Mouse (Mus musculus) lung, embryonic 14.5 days (tissue): ENCODE measurements at regions not wholly inside any gene's neighbourhood (a gene's known extent, or its start where the extent isn't known, plus 50 kb on each side); places are given as distances from the start of the nearest gene placed in this dataset.

Experiments used
- ATAC-seq: fragments of 200-750 bp; cut with Nextera tagmentation; 2 replicates; pipeline ENCODE4 v1.8.0; 2017; ENCODE audit warnings: mild to moderate bottlenecking, moderate TSS enrichment, moderate library complexity; ENCODE audit not compliant: insufficient read depth
- DNase-seq: peaks from one replicate; pipeline ENCODE4 v3.0.0-alpha.2; 2015
- H3K27ac ChIP-seq: fragments of 300-500 bp; sonication (generic); 2 replicates; pipeline ENCODE4 v1.5.1; 2014; ENCODE audit warnings: low read depth, mild to moderate bottlenecking, moderate library complexity
- H3K27me3 ChIP-seq: fragments of 300-500 bp; sonication (generic); 2 replicates; pipeline ENCODE4 v1.6.1; 2014; ENCODE audit warnings: low read length, control low read depth; ENCODE audit not compliant: insufficient read depth
- H3K36me3 ChIP-seq: fragments of 300-500 bp; sonication (generic); 2 replicates; pipeline ENCODE4 v1.6.1; 2014; ENCODE audit warnings: control low read depth; ENCODE audit not compliant: insufficient read depth
- H3K4me1 ChIP-seq: fragments of 300-500 bp; sonication (generic); 2 replicates; pipeline ENCODE4 v1.6.1; 2014; ENCODE audit warnings: antibody characterized with exemption, control low read depth; ENCODE audit not compliant: insufficient read depth
- H3K4me2 ChIP-seq: fragments of 300-500 bp; sonication (generic); 2 replicates; pipeline ENCODE4 v1.6.1; 2014; ENCODE audit warnings: mild to moderate bottlenecking
- H3K4me3 ChIP-seq: fragments of 300-500 bp; sonication (generic); 2 replicates; pipeline ENCODE4 v1.5.1; 2014; ENCODE audit warnings: low read depth, low read length
- H3K9ac ChIP-seq: fragments of 300-500 bp; sonication (generic); 2 replicates; pipeline ENCODE4 v1.6.1; 2014
- H3K9me3 ChIP-seq: fragments of 300-500 bp; sonication (generic); 2 replicates; pipeline ENCODE4 v1.6.1; 2016; ENCODE audit warnings: low read depth, low read length, control low read depth
- CTCF ChIP-seq: IDR thresholded peaks from 2 replicates; pipeline ENCODE4 v1.5.1; 2016; ENCODE audit warnings: antibody characterized with exemption, low read depth
- WGBS: fragments of 180-500 bp; shearing (Covaris S2); extraction: QIAGEN DNeasy Blood & Tissue Kit; methylation state at CpG from one replicate; pipeline ENCODE4 v1.1.7; 2014; 5-methylcytosine and 5-hydroxymethylcytosine counted together

DNA sequence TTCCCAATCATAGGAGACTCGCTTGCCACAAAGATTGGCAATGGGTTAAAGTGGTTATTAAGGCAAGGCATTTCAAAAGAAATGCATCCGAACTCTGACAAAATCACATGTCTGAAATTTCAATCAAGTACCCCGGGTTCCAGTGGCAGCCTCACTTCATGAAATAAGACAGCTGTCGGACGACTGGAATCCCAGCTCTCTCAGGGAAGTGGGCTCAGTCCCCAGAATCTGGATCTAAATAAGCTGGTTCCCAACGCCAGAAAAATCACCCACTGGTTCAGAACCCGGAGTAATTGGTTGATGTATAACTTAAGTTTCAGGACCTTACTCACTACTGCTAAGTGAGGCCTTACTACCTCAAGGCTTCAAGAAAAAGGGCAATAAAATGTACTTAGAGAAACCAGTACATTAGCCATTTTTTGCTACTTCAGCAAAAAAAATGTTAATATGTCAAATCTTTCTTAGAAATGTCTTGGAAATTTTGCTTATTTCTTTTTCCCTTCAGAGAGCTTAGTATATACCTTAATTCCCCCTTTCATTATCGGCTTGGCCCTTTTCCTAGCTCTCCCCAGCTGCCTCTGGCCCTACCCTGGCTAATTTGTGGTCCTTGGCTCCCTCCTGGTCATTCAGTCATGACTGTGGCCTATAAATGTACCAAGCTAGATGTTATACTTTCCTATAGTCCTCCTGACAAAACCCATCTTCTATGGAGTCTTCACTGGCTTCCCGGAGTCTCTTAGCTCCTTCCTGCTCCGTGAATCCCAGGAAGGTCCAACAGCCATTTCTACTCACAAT is 562.1 kb upstream of the Zeb2 start:
- H3K27ac ChIP-seq, result peak overlapping the region; percentile 65
- peak; percentile 61 for DNase-seq
- H3K4me1 ChIP-seq, result no peaks in the 10 kb centered on the region
- no peaks in the 10 kb centered on the region for H3K27me3 ChIP-seq
- no peaks in the 10 kb centered on the region for H3K9me3 ChIP-seq
- no peak for TF ChIP-seq CTCF
- H3K9ac ChIP-seq, result no peak overlapping the region
- ATAC-seq, result no peak
- 0 out of 2 replicates have a peak overlapping the region, but pooled peaks have one; percentile 32 for H3K4me2 ChIP-seq
- H3K4me3 ChIP-seq, result no peak overlapping the region
- WGBS, result 55% methylated on average over 10 of the region's 10 CpGs
- H3K36me3 ChIP-seq, result no peaks in the 10 kb centered on the region

DNA sequence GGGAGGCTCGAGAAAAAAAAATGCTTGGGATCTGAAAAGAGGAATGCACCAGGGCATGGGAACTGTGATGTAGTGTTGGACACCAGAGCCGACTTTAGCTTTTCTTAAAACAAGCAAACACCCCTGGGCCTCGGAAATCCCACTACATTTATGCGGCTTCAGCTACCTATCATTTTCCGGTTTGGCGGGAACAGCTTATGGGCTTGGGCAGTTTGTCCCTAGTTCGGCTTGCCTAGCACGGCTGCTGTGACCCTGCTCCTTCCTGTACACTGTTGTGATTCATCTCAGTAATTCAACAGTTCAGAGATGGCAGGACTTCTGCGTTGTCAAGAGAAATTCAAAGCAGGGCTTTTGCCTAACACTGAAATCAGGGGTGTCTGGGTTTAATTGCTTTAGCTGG is 561.5 kb upstream of the Zeb2 start:
- ATAC-seq, result no peak; the same call in 1 of the 2 replicates
- TF ChIP-seq CTCF, result no peak
- Histone ChIP-seq H3K9me3 (no peaks in the 10 kb centered on the region), H3K4me1 (no peaks in the 10 kb centered on the region), H3K9ac (no peak overlapping the region), H3K27ac (peak overlapping the region; percentile 65; the same call in 1 of the 2 replicates), H3K27me3 (no peaks in the 10 kb centered on the region), H3K36me3 (no peaks in the 10 kb centered on the region), H3K4me3 (no peak overlapping the region), H3K4me2 (peak overlapping the region; percentile 32)
- 34% methylated on average over 9 of the region's 9 CpGs for WGBS
- DNase-seq, result peak; percentile 37

DNA sequence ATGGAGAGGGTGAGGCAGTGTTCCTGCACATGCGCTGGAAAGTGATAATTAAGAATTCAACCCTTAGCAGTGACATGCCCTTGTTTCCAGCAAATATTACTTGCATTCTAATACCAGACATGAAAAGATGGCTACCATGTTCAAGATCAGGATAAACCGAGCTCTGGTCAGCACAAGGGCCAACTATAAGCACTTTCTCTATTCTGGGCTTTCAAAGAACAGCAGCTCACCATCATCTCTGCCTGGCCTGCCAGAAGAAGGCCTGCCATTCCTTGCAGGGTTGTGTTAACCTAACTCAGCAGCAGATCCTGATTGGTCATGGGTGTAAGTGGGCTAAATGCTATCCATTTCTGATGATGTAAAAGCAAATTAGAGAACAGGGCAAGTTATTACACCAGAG is 558.6 kb upstream of the Zeb2 start:
- DNase-seq (no peak), ATAC-seq (no peak)
- 94% methylated on average over 2 of the region's 2 CpGs for WGBS
- no peak overlapping the region for H3K9ac ChIP-seq
- H3K27ac ChIP-seq, result no peak overlapping the region
- no peak overlapping the region for H3K4me2 ChIP-seq
- no peak overlapping the region for H3K4me3 ChIP-seq
- no peaks in the 10 kb centered on the region for H3K27me3 ChIP-seq
- TF ChIP-seq CTCF, result no peak
- no peaks in the 10 kb centered on the region for H3K4me1 ChIP-seq
- no peaks in the 10 kb centered on the region for H3K36me3 ChIP-seq
- H3K9me3 ChIP-seq, result no peaks in the 10 kb centered on the region

DNA sequence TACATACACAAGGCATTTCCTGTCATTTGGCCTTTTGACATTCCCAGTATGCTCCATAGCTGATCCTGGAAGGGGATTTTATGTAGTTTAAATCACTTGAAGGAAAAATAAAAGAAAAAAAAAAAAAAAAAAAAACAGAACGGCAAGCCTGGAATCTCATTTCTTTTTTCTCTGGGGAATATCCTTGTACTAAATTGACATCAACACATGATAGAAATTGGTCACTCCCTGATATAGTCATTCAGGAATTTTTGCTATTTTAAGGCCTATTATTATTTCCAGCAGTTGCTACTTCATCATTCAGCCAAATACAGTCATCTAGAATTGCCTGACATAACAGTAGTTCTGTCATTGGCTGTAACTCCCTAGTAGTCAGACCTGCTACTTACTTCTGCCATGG is 538.8 kb upstream of the Zeb2 start:
- H3K27ac ChIP-seq, result no peak overlapping the region
- H3K27me3 ChIP-seq, result no peaks in the 10 kb centered on the region
- no peaks in the 10 kb centered on the region for H3K4me1 ChIP-seq
- no peak for TF ChIP-seq CTCF
- H3K4me2 ChIP-seq, result no peak overlapping the region
- DNase-seq (no peak), ATAC-seq (no peak)
- no peaks in the 10 kb centered on the region for H3K36me3 ChIP-seq
- no peak overlapping the region for H3K9ac ChIP-seq
- no peak overlapping the region for H3K4me3 ChIP-seq
- H3K9me3 ChIP-seq, result no peaks in the 10 kb centered on the region
- 61% methylated on average over 1 of the region's 1 CpGs for WGBS

DNA sequence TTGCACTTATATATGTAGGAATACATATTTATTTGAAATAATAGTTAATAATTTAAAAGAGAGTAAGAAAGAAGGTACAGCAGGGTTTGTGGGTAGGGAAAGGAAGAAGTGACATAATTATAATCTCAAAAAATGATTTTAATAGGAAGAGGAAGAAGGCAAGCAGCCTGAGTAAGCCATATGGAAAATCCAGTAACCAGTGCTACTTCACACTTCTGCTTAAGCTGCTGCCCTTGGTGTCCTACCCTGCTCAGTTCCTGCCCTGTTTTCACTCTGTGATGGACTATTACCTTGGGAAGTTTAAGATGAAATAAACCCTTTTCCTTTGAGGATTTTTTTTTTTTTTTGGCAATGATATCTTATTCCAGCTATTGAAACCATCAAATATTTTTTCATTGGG is 537.5 kb upstream of the Zeb2 start:
- Histone ChIP-seq H3K4me3 (no peak overlapping the region), H3K4me1 (no peaks in the 10 kb centered on the region), H3K9me3 (no peaks in the 10 kb centered on the region), H3K27me3 (no peaks in the 10 kb centered on the region), H3K9ac (no peak overlapping the region), H3K36me3 (no peaks in the 10 kb centered on the region), H3K4me2 (no peak overlapping the region), H3K27ac (no peak overlapping the region)
- TF ChIP-seq CTCF, result no peak
- no peak for DNase-seq
- ATAC-seq, result no peak

DNA sequence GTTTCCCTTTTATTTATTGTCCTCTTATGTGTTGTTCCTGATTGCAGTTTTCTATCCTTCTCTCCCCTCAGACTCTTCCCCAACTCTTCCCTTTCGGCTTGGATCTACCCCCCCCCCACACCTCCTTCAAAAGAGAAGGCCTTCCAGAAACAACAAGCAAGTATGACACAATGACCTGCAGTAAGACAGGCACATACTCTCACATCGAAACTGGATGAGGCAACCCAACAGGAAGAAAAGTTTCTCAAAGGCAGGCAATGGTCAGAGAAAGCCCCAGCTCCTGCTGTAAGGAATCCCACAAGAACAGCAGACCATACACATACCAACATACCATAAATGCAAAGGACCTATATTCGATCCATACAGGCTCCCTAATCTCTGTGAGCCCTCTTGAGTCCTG is 535.8 kb upstream of the Zeb2 start:
- H3K36me3 ChIP-seq, result no peaks in the 10 kb centered on the region
- no peak overlapping the region for H3K9ac ChIP-seq
- no peak overlapping the region for H3K27ac ChIP-seq
- no peaks in the 10 kb centered on the region for H3K27me3 ChIP-seq
- no peaks in the 10 kb centered on the region for H3K9me3 ChIP-seq
- H3K4me1 ChIP-seq, result no peaks in the 10 kb centered on the region
- no peak for TF ChIP-seq CTCF
- ATAC-seq, result no peak
- H3K4me3 ChIP-seq, result no peak overlapping the region
- no peak overlapping the region for H3K4me2 ChIP-seq
- DNase-seq, result no peak
- 75% methylated on average over 3 of the region's 3 CpGs for WGBS

DNA sequence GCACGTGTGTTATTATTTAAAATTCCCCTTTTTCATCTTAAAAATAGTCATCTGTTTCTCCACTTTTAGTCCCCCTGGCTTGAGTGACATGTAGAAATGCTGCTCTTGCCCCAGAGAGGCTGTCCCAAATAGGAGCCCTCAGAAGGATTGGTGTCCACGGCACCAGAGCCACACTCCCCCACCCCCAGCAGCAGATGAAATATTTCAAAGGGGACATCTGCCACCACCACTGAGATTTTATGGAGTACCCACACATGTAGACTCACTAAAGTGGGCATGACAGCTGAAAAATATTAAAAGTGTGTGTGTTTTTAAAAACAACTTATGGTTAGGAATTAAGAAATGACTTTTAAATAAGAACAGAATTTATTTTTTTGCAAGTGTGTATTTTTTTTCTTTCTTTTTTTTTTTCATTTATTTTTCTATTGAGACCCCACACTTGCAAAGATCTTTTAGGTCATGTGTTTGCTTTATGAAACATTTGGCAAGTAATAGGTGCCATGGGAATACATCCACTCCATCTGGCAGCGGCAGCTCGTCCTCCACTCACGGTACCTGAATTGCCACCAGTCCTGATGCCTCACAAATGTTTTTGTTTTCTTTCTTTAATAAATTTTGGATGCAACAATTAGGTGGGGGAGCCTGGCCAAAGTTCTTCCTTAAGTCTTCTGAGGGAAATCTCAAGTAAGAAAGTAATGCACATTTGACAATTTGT is 533.2 kb upstream of the Zeb2 start:
- whole genome bisulfite sequencing, result 68% methylated on average over 5 of the region's 5 CpGs
- no peak for DNase-seq
- no peak for ATAC-seq
- Histone ChIP-seq H3K4me3 (no peak overlapping the region), H3K4me2 (no peak overlapping the region), H3K27me3 (no peaks in the 10 kb centered on the region), H3K27ac (no peak overlapping the region), H3K4me1 (no peaks in the 10 kb centered on the region), H3K9me3 (no peaks in the 10 kb centered on the region), H3K9ac (no peak overlapping the region), H3K36me3 (no peaks in the 10 kb centered on the region)
- TF ChIP-seq CTCF, result no peak
